Mouse (Mus musculus): ENCODE measurements around the gene Ddx19b. TPM values are rescaled to one million over a fixed set of nuclear protein-coding genes. Genes with fewer than 3 reads are reported as not detected.
A peak's percentile ranks its signal among the peaks of the same experiment; 100 is the strongest.

Gene Ddx19b
- polyA plus RNA-seq, 1 experiment: not detected

DNA sequence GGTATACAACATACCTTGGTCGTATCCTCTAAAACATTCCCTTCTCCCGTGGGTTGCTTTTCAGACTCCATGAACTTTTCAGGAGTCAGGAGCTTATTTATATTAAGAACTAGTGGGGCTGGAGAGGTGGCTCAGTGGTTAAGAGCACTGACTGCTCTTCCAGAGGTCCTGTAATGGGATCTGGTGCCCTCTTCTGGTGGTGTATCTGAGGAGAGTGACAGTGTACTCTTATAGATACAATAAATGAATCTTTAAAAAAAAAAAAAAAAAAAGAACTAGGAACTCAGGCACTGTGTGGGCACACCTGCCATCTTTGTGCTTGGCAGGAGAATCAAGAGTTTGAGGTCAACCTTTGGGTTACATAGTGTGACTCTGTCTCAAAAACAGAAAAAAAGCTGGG is 17.1 kb upstream of the Ddx19b start:
- WGBS: 95% methylated on average over 2 of the region's 2 CpGs
- TF ChIP-seq CTCF (IDR thresholded peaks at IDR 0.05; ENCODE audit: insufficient read depth, low read depth, low read length) (no peak), POLR2A (IDR thresholded peaks at IDR 0.05; ENCODE audit: insufficient read depth, low read depth, low read length) (no peak)

DNA sequence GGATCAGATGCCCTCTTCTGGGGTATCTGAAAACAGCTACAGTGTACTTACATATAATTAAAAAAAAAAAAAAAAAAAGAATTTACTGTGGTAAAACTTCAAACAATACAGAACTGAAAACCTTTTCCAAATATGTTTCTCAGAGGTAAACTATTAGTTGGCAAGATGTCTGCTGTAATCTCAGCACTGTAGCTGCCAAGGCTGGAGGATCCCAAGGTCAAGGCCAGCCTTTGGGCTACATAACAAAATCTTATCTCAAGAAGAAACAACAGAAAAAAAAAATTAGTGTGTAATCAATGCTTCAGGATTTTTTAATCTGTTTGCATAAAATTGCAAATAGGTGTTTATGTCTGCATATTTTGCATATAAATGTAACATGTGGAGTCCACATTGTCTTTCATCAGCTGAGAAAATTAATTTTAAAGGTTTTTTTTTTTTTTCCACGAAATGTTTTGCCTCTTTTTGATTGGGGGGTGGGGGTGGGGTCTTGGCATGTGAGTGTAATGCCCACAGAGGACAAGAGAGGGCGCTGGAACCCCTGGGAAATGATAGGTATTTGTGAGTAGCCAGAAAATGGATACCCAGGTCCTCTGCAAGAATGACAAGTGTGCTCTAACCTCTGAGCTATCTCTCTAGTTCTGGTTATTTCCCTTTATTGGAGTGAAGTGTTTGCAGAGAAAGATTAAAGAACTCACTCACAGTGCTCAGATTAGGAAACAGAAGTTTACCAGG is 12.6 kb upstream of the Ddx19b start:
- Histone ChIP-seq H3K4me3 (ENCODE audit: insufficient read depth, low read depth, low read length) (no peak overlapping the region), H3K27ac (ENCODE audit: insufficient read depth, low read depth, low read length) (no peak overlapping the region), H3K4me1 (ENCODE audit: control insufficient read depth, insufficient read depth, low read length) (no peaks in the 10 kb centered on the region)
- no peak for TF ChIP-seq POLR2A (IDR thresholded peaks at IDR 0.05; ENCODE audit: insufficient read depth, low read depth, low read length)
- no peak for TF ChIP-seq CTCF (IDR thresholded peaks at IDR 0.05; ENCODE audit: insufficient read depth, low read depth, low read length)
- 29% methylated on average over 2 of the region's 2 CpGs for WGBS

More for the DNA sequence above, 17.1 kb upstream of the Ddx19b start:
- Histone ChIP-seq H3K4me3 (ENCODE audit: insufficient read depth, low read depth, low read length) (no peak overlapping the region), H3K27ac (ENCODE audit: insufficient read depth, low read depth, low read length) (no peak overlapping the region), H3K4me1 (ENCODE audit: control insufficient read depth, insufficient read depth, low read length) (no peaks in the 10 kb centered on the region)

DNA sequence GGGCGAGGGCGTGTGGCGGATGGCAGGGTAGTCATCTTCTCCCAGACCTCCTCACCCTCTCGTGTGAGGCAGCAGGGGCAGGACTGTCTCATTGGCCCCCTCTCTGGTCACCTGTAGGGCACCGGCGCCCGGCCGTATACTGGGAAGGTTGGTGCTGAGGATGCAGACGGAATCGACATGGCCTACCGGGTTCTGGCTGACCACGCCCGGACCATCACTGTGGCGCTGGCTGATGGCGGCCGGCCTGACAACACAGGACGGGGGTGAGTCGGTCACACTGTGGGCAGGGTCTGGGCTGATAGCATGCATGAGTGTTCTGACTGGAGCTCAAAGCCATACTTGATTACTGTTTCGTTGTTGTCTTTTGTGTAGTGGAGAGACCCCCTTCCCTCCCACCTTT is 11.0 kb upstream of the Ddx19b start:
- Histone ChIP-seq H3K4me1 (ENCODE audit: control insufficient read depth, insufficient read depth, low read length) (no peaks in the 10 kb centered on the region), H3K4me3 (ENCODE audit: insufficient read depth, low read depth, low read length) (no peak overlapping the region), H3K27ac (ENCODE audit: insufficient read depth, low read depth, low read length) (no peak overlapping the region)
- WGBS: 95% methylated on average over 19 of the region's 19 CpGs
- TF ChIP-seq CTCF (IDR thresholded peaks at IDR 0.05; ENCODE audit: insufficient read depth, low read depth, low read length) (no peak), POLR2A (IDR thresholded peaks at IDR 0.05; ENCODE audit: insufficient read depth, low read depth, low read length) (no peak)

DNA sequence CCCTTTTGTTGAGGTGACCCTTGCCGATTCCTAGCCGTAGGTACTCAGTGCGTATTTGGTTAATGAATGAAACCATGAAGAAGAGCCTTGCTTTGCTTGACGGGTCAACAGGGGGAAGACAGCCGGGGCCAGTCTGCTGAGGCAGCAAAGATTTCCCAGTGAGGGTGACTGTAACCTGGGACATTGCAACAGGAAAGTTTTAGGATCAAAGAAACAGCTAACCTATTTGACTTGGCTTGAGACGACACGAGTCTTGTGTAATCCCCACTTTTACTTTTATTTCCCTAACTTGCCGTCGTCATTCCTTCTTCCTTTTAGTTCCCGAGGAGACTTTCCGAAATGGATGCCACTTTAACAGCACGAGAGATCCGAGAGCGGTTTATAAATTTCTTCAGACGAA is 5.0 kb upstream of the Ddx19b start:
- no peak overlapping the region for H3K27ac ChIP-seq (ENCODE audit: insufficient read depth, low read depth, low read length)
- WGBS: 90% methylated on average over 15 of the region's 15 CpGs

DNA sequence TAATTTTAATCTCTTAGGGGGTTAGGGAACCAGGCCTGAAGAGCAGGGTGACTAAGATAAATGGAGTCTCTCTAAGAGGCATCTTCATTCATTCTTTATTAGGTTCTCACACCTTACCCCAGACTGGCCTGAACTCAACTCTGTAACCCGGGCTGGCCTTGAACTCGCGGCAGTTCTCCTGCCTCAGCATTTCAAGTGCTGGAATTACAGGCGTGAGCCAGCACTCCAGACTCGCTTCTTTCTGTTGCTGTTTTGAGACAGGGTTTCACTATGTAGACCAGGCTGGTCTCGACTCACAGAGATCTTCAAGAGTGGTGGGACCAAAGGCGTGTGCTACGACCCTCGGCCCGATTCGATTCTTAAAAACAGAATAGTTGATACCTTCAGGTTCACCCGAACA is 2.7 kb upstream of the Ddx19b start:
- no peak for TF ChIP-seq POLR2A (IDR thresholded peaks at IDR 0.05; ENCODE audit: insufficient read depth, low read depth, low read length)
- TF ChIP-seq CTCF (IDR thresholded peaks at IDR 0.05; ENCODE audit: insufficient read depth, low read depth, low read length): no peak
- Histone ChIP-seq H3K27ac (ENCODE audit: insufficient read depth, low read depth, low read length) (peak overlapping the region; percentile 52; the same call in 1 of the 2 replicates), H3K4me3 (ENCODE audit: insufficient read depth, low read depth, low read length) (peak overlapping the region; percentile 67), H3K4me1 (ENCODE audit: control insufficient read depth, insufficient read depth, low read length) (peaks cover 10% of the 10 kb centered on the region; the same call in 1 of the 2 replicates)
- WGBS: 9% methylated on average over 12 of the region's 12 CpGs

More for the DNA sequence above, 5.0 kb upstream of the Ddx19b start:
- H3K4me1 ChIP-seq (ENCODE audit: control insufficient read depth, insufficient read depth, low read length): peaks cover 10% of the 10 kb centered on the region; the same call in 1 of the 2 replicates
- H3K4me3 ChIP-seq (ENCODE audit: insufficient read depth, low read depth, low read length): no peak overlapping the region
- no peak for TF ChIP-seq CTCF (IDR thresholded peaks at IDR 0.05; ENCODE audit: insufficient read depth, low read depth, low read length)
- TF ChIP-seq POLR2A (IDR thresholded peaks at IDR 0.05; ENCODE audit: insufficient read depth, low read depth, low read length): no peak

DNA sequence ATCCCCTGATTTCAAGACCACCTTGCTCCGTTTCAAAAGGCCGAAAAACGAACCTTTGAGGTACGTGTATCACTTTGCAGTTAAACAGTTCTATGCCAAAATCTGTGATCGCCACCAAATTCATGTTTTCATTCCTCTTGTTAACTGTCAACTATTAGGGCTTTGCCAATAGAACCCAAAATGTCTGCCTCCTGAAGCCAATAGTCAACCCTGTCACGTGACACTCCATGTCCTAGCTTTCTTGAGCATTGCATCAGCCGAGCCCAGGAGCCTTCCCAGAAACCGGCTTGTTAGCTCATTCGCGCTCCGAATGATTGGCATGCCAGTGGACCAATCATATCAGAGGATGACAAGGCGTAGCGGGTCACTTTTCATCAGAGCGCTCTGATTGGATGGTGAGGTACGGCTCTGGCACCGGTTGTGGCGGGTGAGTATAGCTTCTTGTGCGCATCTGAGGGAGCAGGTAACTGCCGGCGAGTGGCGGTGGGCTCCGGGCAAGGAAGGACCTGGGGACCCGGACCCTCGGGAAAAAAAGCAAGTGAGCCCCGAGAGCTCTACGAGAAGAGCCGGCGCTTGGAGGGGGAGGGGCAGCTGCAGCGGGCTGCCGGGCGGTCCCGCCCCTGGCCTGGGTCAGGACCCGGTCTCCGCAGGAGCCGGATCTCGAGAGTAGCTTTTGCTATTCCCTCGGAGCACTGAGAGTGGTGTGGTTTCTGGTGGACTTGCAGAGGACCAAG is 2.1 kb upstream of the Ddx19b start:
- Histone ChIP-seq H3K27ac (ENCODE audit: insufficient read depth, low read depth, low read length) (peak overlapping the region; percentile 52; the same call in 1 of the 2 replicates), H3K4me1 (ENCODE audit: control insufficient read depth, insufficient read depth, low read length) (peaks cover 10% of the 10 kb centered on the region; the same call in 1 of the 2 replicates), H3K4me3 (ENCODE audit: insufficient read depth, low read depth, low read length) (peak overlapping the region; percentile 67)
- no peak for TF ChIP-seq CTCF (IDR thresholded peaks at IDR 0.05; ENCODE audit: insufficient read depth, low read depth, low read length)
- TF ChIP-seq POLR2A (IDR thresholded peaks at IDR 0.05; ENCODE audit: insufficient read depth, low read depth, low read length): peak; percentile 47; the same call in 1 of the 2 replicates
- 6% methylated on average over 37 of the region's 37 CpGs for WGBS

DNA sequence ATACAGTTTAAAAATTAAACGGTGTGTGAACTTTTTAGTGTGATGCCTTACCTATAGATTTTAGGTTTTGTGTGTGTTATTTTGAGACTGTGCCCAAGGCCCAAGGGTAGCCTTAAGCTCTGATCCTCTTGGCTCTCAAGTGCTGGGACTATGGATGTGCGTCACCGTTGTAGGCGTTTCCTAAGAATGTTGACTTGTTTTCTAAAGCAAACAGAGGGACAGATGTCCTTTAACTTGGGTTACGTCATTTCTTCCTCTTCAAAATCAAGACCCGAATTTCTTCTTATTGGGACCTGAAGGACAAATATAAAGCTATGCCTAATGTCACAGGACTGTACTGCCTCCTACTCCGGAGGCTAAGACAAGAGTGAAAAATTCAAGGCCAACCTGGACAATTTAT is 1.4 kb upstream of the Ddx19b start, which contains the start of gene Aars:
Aars (plus strand) TSS at position 229 of the 400 bp plus-strand sequence.
- H3K27ac ChIP-seq (ENCODE audit: insufficient read depth, low read depth, low read length): peak within 1 kb of the TSS; percentile 52; the same call in 1 of the 2 replicates
- 95% methylated on average over 7 of the region's 7 CpGs for WGBS
- peak within 1 kb of the TSS; percentile 67 for H3K4me3 ChIP-seq (ENCODE audit: insufficient read depth, low read depth, low read length)
- TF ChIP-seq POLR2A (IDR thresholded peaks at IDR 0.05; ENCODE audit: insufficient read depth, low read depth, low read length) (no peak), CTCF (IDR thresholded peaks at IDR 0.05; ENCODE audit: insufficient read depth, low read depth, low read length) (no peak)
- peaks cover 10% of the 10 kb centered on the region; the same call in 1 of the 2 replicates for H3K4me1 ChIP-seq (ENCODE audit: control insufficient read depth, insufficient read depth, low read length)

DNA sequence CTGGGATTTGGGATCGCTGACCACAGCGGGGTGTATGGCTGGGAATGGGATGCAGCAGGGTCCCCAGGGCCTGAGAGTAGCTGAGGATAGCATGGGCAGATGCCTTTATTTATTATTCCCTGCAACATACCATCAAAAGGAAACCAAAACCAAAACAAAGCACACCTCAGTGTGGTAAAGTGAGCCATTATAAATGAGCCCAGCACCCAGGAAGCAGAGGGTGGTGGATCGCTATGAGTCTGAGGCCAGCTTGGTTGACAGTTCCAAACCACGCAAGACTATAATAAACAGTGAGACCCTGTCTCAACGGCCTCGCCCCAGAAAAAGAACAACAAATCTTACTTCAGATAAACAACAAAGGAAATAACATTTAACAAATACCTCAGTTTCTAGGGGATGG is 1.5 kb downstream of the Ddx19b start:
- H3K4me3 ChIP-seq (ENCODE audit: insufficient read depth, low read depth, low read length): no peak overlapping the region
- H3K4me1 ChIP-seq (ENCODE audit: control insufficient read depth, insufficient read depth, low read length): peaks cover 6% of the 10 kb centered on the region; the same call in 1 of the 2 replicates
- no peak for TF ChIP-seq CTCF (IDR thresholded peaks at IDR 0.05; ENCODE audit: insufficient read depth, low read depth, low read length)
- TF ChIP-seq POLR2A (IDR thresholded peaks at IDR 0.05; ENCODE audit: insufficient read depth, low read depth, low read length): no peak
- 84% methylated on average over 6 of the region's 6 CpGs for WGBS
- no peak overlapping the region for H3K27ac ChIP-seq (ENCODE audit: insufficient read depth, low read depth, low read length)

DNA sequence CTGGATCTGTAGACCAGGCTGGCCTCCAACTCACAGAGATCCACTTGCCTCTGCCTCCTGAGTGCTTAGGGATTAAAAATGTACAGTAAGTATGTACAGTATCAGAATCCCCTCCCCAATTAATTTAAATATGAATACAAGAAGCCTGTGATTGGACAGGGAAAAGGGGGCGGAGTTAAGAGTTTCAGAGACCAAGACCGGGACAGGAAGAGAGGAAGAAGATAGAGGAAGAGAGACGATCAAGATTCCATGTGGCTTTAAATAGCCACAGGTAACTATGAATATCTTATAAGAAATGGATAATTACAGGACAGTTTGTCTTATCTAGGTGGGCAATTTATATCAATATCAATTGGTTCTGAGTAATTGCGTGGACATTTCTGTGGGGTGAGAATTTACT is 2.0 kb downstream of the Ddx19b start:
- no peak for TF ChIP-seq CTCF (IDR thresholded peaks at IDR 0.05; ENCODE audit: insufficient read depth, low read depth, low read length)
- no peak for TF ChIP-seq POLR2A (IDR thresholded peaks at IDR 0.05; ENCODE audit: insufficient read depth, low read depth, low read length)
- Histone ChIP-seq H3K4me1 (ENCODE audit: control insufficient read depth, insufficient read depth, low read length) (peaks cover 6% of the 10 kb centered on the region; the same call in 1 of the 2 replicates), H3K4me3 (ENCODE audit: insufficient read depth, low read depth, low read length) (no peak overlapping the region), H3K27ac (ENCODE audit: insufficient read depth, low read depth, low read length) (no peak overlapping the region)
- 60% methylated on average over 4 of the region's 4 CpGs for WGBS
